Mouse (Mus musculus): Measurements from ENCODE around the gene Nlrp1b.

Nlrp1b gene

GRCm38 (mm10) chr11:71230684-71231480 is at the start of gene Nlrp1b:
Nlrp1b (minus strand) TSS chr11:71230733.
- DNase-seq (ENCODE audit: low read depth, low spot score): no peak

GRCm38 (mm10) chr11:71261036-71261435 is 30.5 kb upstream of the Nlrp1b start:
- DNase-seq (ENCODE audit: low read depth, low spot score): no peak

DNA sequence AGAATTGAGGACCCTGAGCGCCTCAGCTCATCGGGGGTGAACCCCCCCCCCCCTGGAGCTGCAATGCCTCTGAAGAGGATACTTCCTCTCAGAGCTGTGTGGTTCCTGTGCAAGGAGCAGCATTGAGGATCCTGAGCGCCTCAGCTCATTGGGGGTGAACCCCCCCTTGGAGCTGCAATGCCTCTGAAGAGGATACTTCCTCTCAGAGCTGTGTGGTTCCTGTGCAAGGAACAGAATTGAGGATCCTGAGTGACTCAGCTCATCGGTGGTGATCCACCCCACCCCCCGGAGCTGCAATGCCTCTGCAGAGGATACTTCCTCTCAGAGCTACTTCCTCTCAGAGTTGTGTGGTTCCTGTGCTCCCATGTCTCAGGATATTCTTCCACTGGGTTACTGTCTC is 20.8 kb upstream of the Nlrp1b start:
- DNase-seq (ENCODE audit: low read depth, low spot score): no peak

DNA sequence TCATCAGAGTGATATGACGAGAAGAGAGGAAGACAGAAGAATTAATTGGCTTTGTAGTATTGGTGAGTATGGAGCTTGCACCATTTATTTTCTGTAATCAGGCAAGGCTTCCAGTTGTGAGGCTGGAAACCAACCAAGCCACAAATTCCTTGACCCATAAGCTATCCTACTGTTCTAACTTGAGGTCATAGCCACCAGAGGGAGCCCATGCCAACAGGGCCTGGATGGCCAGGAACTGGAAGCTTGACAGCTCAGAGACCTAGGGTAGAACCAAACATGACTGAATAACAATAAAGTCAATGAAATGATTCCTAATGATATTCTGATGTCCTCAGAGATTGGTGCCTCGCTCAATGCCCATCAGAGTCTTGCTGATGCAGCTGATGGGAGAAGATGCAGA is 5.9 kb downstream of the Nlrp1b start:
- DNase-seq (ENCODE audit: low read depth, low spot score): no peak

DNA sequence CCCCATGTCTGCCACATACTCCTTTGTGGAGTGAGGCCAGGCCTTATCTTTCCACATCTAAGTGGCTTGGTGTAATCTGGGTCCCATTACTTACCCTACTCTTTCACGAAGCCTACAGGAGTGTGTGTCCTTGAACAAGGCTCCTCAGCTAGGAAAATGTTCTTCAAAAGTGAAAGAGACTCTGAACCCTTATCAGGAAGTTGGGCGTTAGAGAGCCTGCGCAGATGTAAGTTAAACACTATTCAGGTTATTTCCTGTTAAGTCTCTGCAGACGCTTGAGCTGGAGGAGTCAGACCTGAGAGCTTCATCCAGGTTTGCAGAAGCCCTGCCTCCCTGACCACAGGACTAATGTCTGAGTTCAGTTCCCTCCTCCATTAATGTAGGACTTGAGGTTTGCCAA is 27.8 kb downstream of the Nlrp1b start:
- no peak for DNase-seq (ENCODE audit: low read depth, low spot score)

GRCm38 (mm10) chr11:71199349-71199748 is 31.2 kb downstream of the Nlrp1b start:
- DNase-seq (ENCODE audit: low read depth, low spot score): no peak

DNA sequence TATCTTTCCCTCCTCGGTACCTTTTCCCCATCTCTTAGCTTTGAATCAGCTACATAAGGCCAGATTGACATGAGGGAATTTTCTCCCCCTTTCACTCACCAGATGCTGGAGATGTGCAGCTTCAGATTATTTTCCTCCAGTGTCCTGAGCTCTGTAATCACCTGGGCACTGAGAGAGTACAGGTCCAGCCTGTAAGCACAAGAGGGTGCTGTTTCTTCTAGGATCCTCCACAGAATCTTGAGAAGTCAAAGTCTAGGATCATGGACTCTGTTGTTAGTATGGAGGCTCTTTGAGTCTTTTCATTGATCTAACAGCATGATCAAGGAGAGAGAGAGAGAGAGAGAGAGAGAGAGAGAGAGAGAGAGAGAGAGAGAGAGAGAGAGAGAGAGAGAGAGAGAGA is 60.9 kb downstream of the Nlrp1b start:
- DNase-seq (ENCODE audit: low read depth, low spot score): no peak

DNA sequence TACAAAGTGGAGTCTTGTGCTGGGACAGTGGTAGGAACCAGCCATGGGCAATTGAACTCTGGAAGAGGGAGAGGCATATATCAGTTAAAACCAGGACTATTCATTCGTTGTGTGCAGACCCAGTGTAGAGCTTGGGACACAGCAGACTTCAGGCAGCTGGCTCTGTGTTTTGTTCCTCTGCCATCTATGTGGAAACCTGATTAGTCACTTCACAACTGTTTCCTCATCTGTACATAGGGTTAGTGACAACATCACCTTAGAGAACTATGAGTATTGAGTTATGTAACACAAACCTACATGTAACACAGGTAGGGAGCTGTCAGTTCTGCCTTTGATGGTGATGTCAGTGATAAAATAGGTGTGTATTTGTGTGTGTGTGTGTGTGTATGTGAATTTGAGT is 66.4 kb downstream of the Nlrp1b start:
- DNase-seq (ENCODE audit: low read depth, low spot score): no peak

DNA sequence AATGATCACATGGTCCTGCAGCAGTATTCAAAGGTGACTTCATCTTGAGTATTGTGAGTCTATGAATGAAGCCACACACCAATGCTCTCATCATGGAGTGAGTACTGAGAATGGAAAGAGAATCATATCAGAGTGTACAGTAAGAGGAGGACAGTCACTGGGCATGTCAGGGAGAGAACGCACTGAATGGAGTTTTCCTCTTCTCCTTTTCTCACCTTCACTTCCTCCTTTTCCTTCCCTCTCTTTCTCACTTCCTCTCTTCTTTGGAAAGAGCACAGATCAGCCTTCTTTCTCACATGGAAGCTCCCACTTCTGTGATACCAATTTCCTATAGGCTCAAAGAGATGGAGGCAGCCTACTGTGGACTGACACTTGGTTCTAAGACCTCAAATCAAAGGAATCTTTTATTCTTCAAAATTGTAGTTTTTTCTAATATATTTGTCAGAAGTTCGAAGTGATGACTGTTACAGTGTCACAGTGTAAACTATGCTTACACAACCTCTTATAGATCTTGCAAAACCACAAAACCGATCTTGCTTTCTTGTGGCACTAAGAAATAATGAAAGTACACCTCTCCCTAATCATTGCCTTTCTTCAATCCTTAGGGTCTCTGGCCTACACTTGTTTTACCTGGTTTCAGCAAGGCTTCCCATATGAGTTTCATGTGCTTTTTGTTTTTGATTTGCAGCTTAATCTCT is 70.9 kb downstream of the Nlrp1b start:
- DNase-seq (ENCODE audit: low read depth, low spot score): no peak

- DNase-seq (ENCODE audit: low read depth, low spot score): no peak
Observed at GRCm38 (mm10) chr11:71155272-71155671, 75.3 kb downstream of the Nlrp1b start.

DNA sequence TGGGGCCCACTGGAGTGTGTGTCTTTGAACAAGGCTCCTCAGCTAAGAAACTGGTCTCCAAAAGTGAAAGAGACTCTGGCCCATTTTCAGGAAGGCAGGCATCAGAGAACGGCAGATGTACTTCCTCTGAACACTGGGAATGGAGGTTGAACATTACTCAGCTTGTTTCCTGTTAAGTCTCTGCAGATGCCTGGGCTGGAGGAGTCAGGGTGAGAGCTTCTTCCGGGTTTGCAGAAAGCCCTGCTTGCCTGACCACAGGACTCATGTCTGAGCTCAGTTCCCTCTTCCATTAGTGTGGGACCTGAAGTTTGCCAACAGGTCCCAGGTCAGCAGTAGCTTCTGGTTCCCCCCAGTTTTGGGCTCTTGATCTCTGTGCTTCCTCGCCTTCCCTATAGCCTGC is 85.9 kb downstream of the Nlrp1b start, which contains the start of gene Nlrp1a:
TSS of gene Nlrp1a (minus strand) at position 44 of the 400 bp plus-strand sequence.
- no peak for DNase-seq (ENCODE audit: low read depth, low spot score)

- DNase-seq (ENCODE audit: low read depth, low spot score): no peak
Observed at GRCm38 (mm10) chr11:71142031-71142430, 88.5 kb downstream of the Nlrp1b start.

GRCm38 (mm10) chr11:71107128-71107527 is 123.4 kb downstream of the Nlrp1b start:
- DNase-seq (ENCODE audit: low read depth, low spot score): peak; percentile 38

DNA sequence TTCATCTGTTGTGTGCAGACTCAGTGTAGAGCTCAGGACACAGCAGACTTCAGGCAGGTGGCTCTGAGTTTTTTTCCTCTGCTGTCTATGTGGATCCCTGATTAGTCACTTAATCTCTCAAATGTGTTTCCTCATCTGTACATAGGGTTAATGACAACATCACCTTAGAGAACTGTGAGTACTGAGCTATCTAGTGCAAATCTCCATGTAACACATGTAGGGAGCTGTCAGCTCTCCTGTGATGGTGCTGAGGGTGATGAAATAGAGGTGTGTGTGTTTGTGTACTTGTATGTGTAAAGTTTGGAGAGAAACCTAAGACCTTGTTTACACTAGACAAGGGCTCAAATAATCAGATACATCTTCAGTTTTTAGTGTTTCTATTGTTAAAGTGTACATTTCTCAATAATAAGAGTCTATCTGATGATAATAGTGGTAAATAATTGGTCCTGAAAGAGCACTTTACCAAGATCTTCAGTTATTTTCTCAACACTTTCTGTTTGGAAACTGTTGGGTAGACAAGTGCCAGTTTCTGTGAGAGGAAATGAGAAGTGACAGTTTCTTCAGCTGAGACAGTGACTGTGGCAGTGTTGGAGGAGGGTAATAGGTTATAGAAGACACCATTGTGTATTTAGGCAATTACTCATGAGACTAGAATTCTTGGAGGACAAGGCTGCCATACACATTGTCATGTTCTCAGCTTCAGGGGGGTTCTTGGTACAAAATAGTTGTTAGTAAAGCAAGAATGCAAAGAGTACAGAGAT is 124.1 kb downstream of the Nlrp1b start:
- peak; percentile 23 for DNase-seq (ENCODE audit: low read depth, low spot score)

DNA sequence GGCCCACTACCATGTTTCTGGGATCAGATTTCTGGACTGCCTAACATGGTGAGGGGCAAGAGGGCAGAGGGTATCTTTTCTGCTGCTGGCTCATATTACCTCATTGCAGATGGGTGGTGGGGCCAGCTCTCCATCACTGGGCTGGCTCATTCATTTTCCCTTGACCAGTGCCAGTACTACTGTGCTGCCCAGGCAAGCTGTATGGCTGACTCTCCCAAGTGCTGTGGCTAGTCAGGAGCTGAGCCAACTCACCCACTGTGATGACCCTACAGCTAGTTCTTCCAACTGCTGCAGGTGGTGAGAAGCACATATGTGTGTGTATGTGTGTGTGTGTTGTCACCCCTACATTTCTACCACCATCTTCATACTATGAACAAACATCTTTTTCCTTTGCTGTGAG is 126.6 kb downstream of the Nlrp1b start:
- no peak for DNase-seq (ENCODE audit: low read depth, low spot score)

All from A20 (cell line).